Mouse (Mus musculus) limb, embryonic 11.5 days (tissue): Measurements from ENCODE around the gene Nodal. TPM values are rescaled to one million over a fixed set of nuclear protein-coding genes. Genes with fewer than 3 reads are reported as not detected.

Source experiments
- ATAC-seq: fragments of 200-750 bp; cut with Nextera tagmentation; 2 replicates; pipeline ENCODE4 v1.8.0; 2017; ENCODE audit warnings: low read depth; ENCODE audit not compliant: insufficient number of reproducible peaks, low FRiP score, low TSS enrichment
- DNase-seq: peaks from one replicate; pipeline ENCODE4 v3.0.0-alpha.2; 2015; ENCODE audit warnings: low spot score
- H3K27ac ChIP-seq: fragments of 300-500 bp; sonication (generic); replicated peaks from 2 replicates; pipeline ENCODE4 v1.5.1; 2014; ENCODE audit warnings: low read depth, mild to moderate bottlenecking, low read length
- H3K27me3 ChIP-seq: fragments of 300-500 bp; sonication (generic); 2 replicates; pipeline ENCODE4 v1.6.1; 2014; ENCODE audit warnings: mild to moderate bottlenecking, low read length, mixed read lengths; ENCODE audit not compliant: control insufficient read depth, insufficient read depth
- H3K36me3 ChIP-seq: fragments of 300-500 bp; sonication (generic); 2 replicates; pipeline ENCODE4 v1.6.1; 2014; ENCODE audit warnings: mild to moderate bottlenecking, low read length, moderate library complexity, mixed read lengths; ENCODE audit not compliant: control insufficient read depth, insufficient read depth
- H3K4me1 ChIP-seq: fragments of 300-500 bp; sonication (generic); 2 replicates; pipeline ENCODE4 v1.6.1; 2014; ENCODE audit warnings: low read length, mixed read lengths; ENCODE audit not compliant: control insufficient read depth, insufficient read depth
- H3K4me2 ChIP-seq: fragments of 300-500 bp; sonication (generic); 2 replicates; pipeline ENCODE4 v1.6.1; 2014; ENCODE audit warnings: low read depth, mild to moderate bottlenecking, moderate library complexity; ENCODE audit not compliant: severe bottlenecking
- H3K4me3 ChIP-seq: fragments of 300-500 bp; sonication (generic); 2 replicates; pipeline ENCODE4 v1.5.1; 2014; ENCODE audit warnings: low read depth, low read length
- H3K9ac ChIP-seq: fragments of 300-500 bp; sonication (generic); 2 replicates; pipeline ENCODE4 v1.6.1; 2014; ENCODE audit warnings: mild to moderate bottlenecking, low read length
- H3K9me3 ChIP-seq: fragments of 300-500 bp; sonication (generic); 2 replicates; pipeline ENCODE4 v1.6.1; 2016; ENCODE audit warnings: low read length; ENCODE audit not compliant: control insufficient read depth
- WGBS: fragments of 180-500 bp; shearing (Covaris S2); extraction: QIAGEN DNeasy Blood & Tissue Kit; methylation state at CpG from one replicate; pipeline ENCODE4 v1.1.7; 2014; 5-methylcytosine and 5-hydroxymethylcytosine counted together
- polyA plus RNA-seq: library from polyadenylated mRNA; unstranded; fragments of >200 nt; fragmentation: Nextera tagmentation; extraction: Ambion mirVana; gene quantifications from 2 replicates; pipeline ENCODE4 v1.2.1, GENCODE M21; 2014

Nodal gene
- polyA plus RNA-seq = not detected in 2 replicates

- no peak for DNase-seq
- H3K27me3 ChIP-seq = peaks cover 39% of the 10 kb centered on the region
- no peaks in the 10 kb centered on the region for H3K9me3 ChIP-seq
- peak within 1 kb of the TSS; percentile 84 for H3K4me2 ChIP-seq
- H3K27ac ChIP-seq = no peak within 1 kb of the TSS
- no peaks in the 10 kb centered on the region for H3K36me3 ChIP-seq
- H3K9ac ChIP-seq = peak within 1 kb of the TSS; percentile 55
- no peak for ATAC-seq
- H3K4me1 ChIP-seq = peaks cover 8% of the 10 kb centered on the region; the same call in 1 of the 2 replicates
- H3K4me3 ChIP-seq = peak within 1 kb of the TSS; percentile 39
- 23% methylated on average over 10 of the region's 10 CpGs for WGBS
These were observed at the start of gene Nodal for GRCm38 (mm10) chr10:61417672-61418071. Gene Nodal (plus strand): TSS chr10:61417972.

GRCm38 (mm10) chr10:61369755-61370154 is 48.0 kb upstream of the Nodal start:
- no peak overlapping the region; the same call in 1 of the 2 replicates for H3K27ac ChIP-seq
- H3K9ac ChIP-seq = no peak overlapping the region
- ATAC-seq (no peak), DNase-seq (no peak)
- H3K27me3 ChIP-seq = no peaks in the 10 kb centered on the region
- H3K4me2 ChIP-seq = no peak overlapping the region
- no peaks in the 10 kb centered on the region for H3K9me3 ChIP-seq
- H3K36me3 ChIP-seq = no peaks in the 10 kb centered on the region
- H3K4me3 ChIP-seq = no peak overlapping the region
- H3K4me1 ChIP-seq = peaks cover 27% of the 10 kb centered on the region
- 62% methylated on average over 5 of the region's 5 CpGs for WGBS

GRCm38 (mm10) chr10:61370273-61370979 is 47.3 kb upstream of the Nodal start:
- peak overlapping the region; percentile 81 for H3K27ac ChIP-seq
- H3K36me3 ChIP-seq = no peaks in the 10 kb centered on the region
- H3K4me1 ChIP-seq = peaks cover 27% of the 10 kb centered on the region
- no peak overlapping the region for H3K4me3 ChIP-seq
- WGBS = 28% methylated on average over 18 of the region's 18 CpGs
- peak overlapping the region; percentile 20 for H3K4me2 ChIP-seq
- peak; percentile 54 for DNase-seq
- no peaks in the 10 kb centered on the region for H3K27me3 ChIP-seq
- ATAC-seq = no peak
- H3K9ac ChIP-seq = no peak overlapping the region; the same call in 1 of the 2 replicates
- H3K9me3 ChIP-seq = no peaks in the 10 kb centered on the region

GRCm38 (mm10) chr10:61371884-61372584 is 45.7 kb upstream of the Nodal start:
- 83% methylated on average over 9 of the region's 9 CpGs for WGBS
- Histone ChIP-seq H3K9me3 (no peaks in the 10 kb centered on the region), H3K4me3 (no peak overlapping the region), H3K27ac (no peak overlapping the region), H3K27me3 (no peaks in the 10 kb centered on the region), H3K36me3 (no peaks in the 10 kb centered on the region), H3K9ac (no peak overlapping the region), H3K4me1 (peaks cover 27% of the 10 kb centered on the region), H3K4me2 (no peak overlapping the region)
- DNase-seq (no peak), ATAC-seq (no peak)

GRCm38 (mm10) chr10:61372585-61372923 is 45.2 kb upstream of the Nodal start:
- Histone ChIP-seq H3K36me3 (no peaks in the 10 kb centered on the region), H3K4me1 (peaks cover 25% of the 10 kb centered on the region), H3K4me3 (no peak overlapping the region), H3K27me3 (no peaks in the 10 kb centered on the region), H3K4me2 (no peak overlapping the region), H3K27ac (no peak overlapping the region), H3K9me3 (no peaks in the 10 kb centered on the region), H3K9ac (no peak overlapping the region)
- ATAC-seq (no peak), DNase-seq (no peak)
- WGBS = 67% methylated on average over 4 of the region's 4 CpGs

GRCm38 (mm10) chr10:61374076-61374475 is 43.7 kb upstream of the Nodal start:
- DNase-seq = peak; percentile 34
- H3K9me3 ChIP-seq = no peaks in the 10 kb centered on the region

GRCm38 (mm10) chr10:61374771-61375481 is 42.8 kb upstream of the Nodal start:
- Histone ChIP-seq H3K4me1 (peaks cover 21% of the 10 kb centered on the region), H3K4me2 (no peak overlapping the region), H3K27ac (no peak overlapping the region), H3K9me3 (no peaks in the 10 kb centered on the region), H3K9ac (no peak overlapping the region), H3K36me3 (no peaks in the 10 kb centered on the region), H3K4me3 (no peak overlapping the region), H3K27me3 (no peaks in the 10 kb centered on the region)
- WGBS = 85% methylated on average over 6 of the region's 6 CpGs
- ATAC-seq (no peak), DNase-seq (no peak)

More at GRCm38 (mm10) chr10:61374076-61374475, 43.7 kb upstream of the Nodal start:
- H3K27ac ChIP-seq = no peak overlapping the region
- no peaks in the 10 kb centered on the region for H3K36me3 ChIP-seq
- H3K4me1 ChIP-seq = peaks cover 24% of the 10 kb centered on the region
- WGBS = 35% methylated on average over 4 of the region's 4 CpGs
- no peak overlapping the region for H3K4me3 ChIP-seq
- no peaks in the 10 kb centered on the region for H3K27me3 ChIP-seq
- no peak overlapping the region for H3K4me2 ChIP-seq
- H3K9ac ChIP-seq = no peak overlapping the region
- no peak for ATAC-seq

- H3K4me1 ChIP-seq = peaks cover 16% of the 10 kb centered on the region
- WGBS = 91% methylated on average over 5 of the region's 5 CpGs
- ATAC-seq = no peak
These were observed 39.7 kb upstream of the Nodal start for GRCm38 (mm10) chr10:61378050-61378449.

More at GRCm38 (mm10) chr10:61378050-61378449, 39.7 kb upstream of the Nodal start:
- Histone ChIP-seq H3K27ac (no peak overlapping the region), H3K36me3 (no peaks in the 10 kb centered on the region), H3K9ac (no peak overlapping the region), H3K9me3 (no peaks in the 10 kb centered on the region), H3K4me3 (no peak overlapping the region), H3K27me3 (no peaks in the 10 kb centered on the region), H3K4me2 (no peak overlapping the region)
- DNase-seq = no peak
